Mouse (Mus musculus) neural tube, embryonic 11.5 days (tissue): Measurements from ENCODE around the gene Rab3a. TPM values are rescaled to one million over a fixed set of nuclear protein-coding genes. Genes with fewer than 3 reads are reported as not detected.

Experiments
- ATAC-seq: fragments of 200-750 bp; cut with Nextera tagmentation; 2 replicates; pipeline ENCODE4 v1.8.0; 2017; ENCODE audit warnings: moderate number of reproducible peaks, mild to moderate bottlenecking, moderate TSS enrichment, moderate library complexity; ENCODE audit not compliant: insufficient read depth, low FRiP score, low TSS enrichment
- DNase-seq: peaks from one replicate; pipeline ENCODE4 v3.0.0-alpha.2; 2015; ENCODE audit warnings: low spot score
- H3K27ac ChIP-seq: fragments of 300-500 bp; sonication (generic); 2 replicates; pipeline ENCODE4 v1.5.1; 2014; ENCODE audit warnings: low read depth, mild to moderate bottlenecking, low read length
- H3K27me3 ChIP-seq: fragments of 300-500 bp; sonication (generic); 2 replicates; pipeline ENCODE4 v1.6.1; 2014; ENCODE audit warnings: mild to moderate bottlenecking, low read length, mixed read lengths; ENCODE audit not compliant: control insufficient read depth, insufficient read depth
- H3K36me3 ChIP-seq: fragments of 300-500 bp; sonication (generic); 2 replicates; pipeline ENCODE4 v1.6.1; 2014; ENCODE audit warnings: mild to moderate bottlenecking, low read length, moderate library complexity, mixed read lengths; ENCODE audit not compliant: control insufficient read depth, insufficient read depth
- H3K4me1 ChIP-seq: fragments of 300-500 bp; sonication (generic); 2 replicates; pipeline ENCODE4 v1.6.1; 2014; ENCODE audit warnings: low read length, mixed read lengths; ENCODE audit not compliant: control insufficient read depth, insufficient read depth
- H3K4me2 ChIP-seq: fragments of 300-500 bp; sonication (generic); 2 replicates; pipeline ENCODE4 v1.6.1; 2014; ENCODE audit warnings: low read depth, mild to moderate bottlenecking, moderate library complexity
- H3K4me3 ChIP-seq: fragments of 300-500 bp; sonication (generic); 2 replicates; pipeline ENCODE4 v1.5.1; 2014; ENCODE audit warnings: low read depth, low read length
- H3K9ac ChIP-seq: fragments of 300-500 bp; sonication (generic); 2 replicates; pipeline ENCODE4 v1.6.1; 2014; ENCODE audit warnings: mild to moderate bottlenecking, low read length
- H3K9me3 ChIP-seq: fragments of 300-500 bp; sonication (generic); 2 replicates; pipeline ENCODE4 v1.6.1; 2016; ENCODE audit warnings: low read length; ENCODE audit not compliant: control insufficient read depth
- WGBS: fragments of 180-500 bp; shearing (Covaris S2); extraction: QIAGEN DNeasy Blood & Tissue Kit; methylation state at CpG from one replicate; pipeline ENCODE4 v1.1.7; 2014; 5-methylcytosine and 5-hydroxymethylcytosine counted together
- polyA plus RNA-seq: library from polyadenylated mRNA; unstranded; fragments of >200 nt; fragmentation: Nextera tagmentation; extraction: Ambion mirVana; gene quantifications from 2 replicates; pipeline ENCODE4 v1.2.1, GENCODE M21; 2014

Rab3a gene
- polyA plus RNA-seq, 1 experiment from 2014 or later: 111 TPM

- H3K9ac ChIP-seq: no peak within 1 kb of the TSS
- no peaks in the 10 kb centered on the region for H3K9me3 ChIP-seq
- no peak within 1 kb of the TSS for H3K4me2 ChIP-seq
- ATAC-seq: no peak
- H3K27me3 ChIP-seq: no peaks in the 10 kb centered on the region
- 1% methylated on average over 18 of the region's 19 CpGs for WGBS
- DNase-seq: peak; percentile 54
- H3K4me1 ChIP-seq: no peaks in the 10 kb centered on the region
- no peak within 1 kb of the TSS for H3K27ac ChIP-seq
- no peaks in the 10 kb centered on the region for H3K36me3 ChIP-seq
- H3K4me3 ChIP-seq: no peak within 1 kb of the TSS
These were observed 36.2 kb upstream of the Rab3a start, which contains the start of gene Gm3336 for GRCm38 (mm10) chr8:70718297-70718696. Gene Gm3336, plus strand, starts transcription at chr8:70718543.

DNA sequence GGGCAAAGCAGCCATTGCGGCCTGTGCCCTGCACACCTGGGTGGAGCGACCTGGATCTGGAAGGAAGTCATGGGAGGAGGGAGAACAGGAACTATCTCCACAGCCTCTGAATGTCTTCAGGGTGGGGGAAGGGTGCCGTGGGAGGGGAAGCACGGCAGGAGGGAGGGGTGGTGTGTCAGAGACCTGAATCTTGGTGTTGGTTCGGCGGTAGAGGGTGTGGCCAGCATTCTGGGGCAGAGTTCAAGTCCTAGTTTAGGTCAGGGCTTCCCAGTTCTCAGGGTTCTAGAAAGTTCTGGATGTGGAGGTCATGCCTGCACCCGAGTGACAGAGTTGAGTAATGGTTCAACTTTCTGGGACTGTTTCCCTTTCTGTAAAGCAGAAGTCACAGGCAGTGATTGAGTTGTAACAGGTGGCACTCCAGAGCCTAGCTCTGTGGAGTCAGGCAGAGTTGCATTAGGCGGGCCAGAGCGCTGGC lies 34.6 kb upstream of the Rab3a start:
- Histone ChIP-seq H3K4me2 (no peak overlapping the region), H3K4me3 (no peak overlapping the region), H3K9me3 (no peaks in the 10 kb centered on the region), H3K9ac (no peak overlapping the region), H3K27ac (no peak overlapping the region), H3K4me1 (no peaks in the 10 kb centered on the region), H3K36me3 (no peaks in the 10 kb centered on the region), H3K27me3 (no peaks in the 10 kb centered on the region)
- 67% methylated on average over 9 of the region's 9 CpGs for WGBS
- DNase-seq: no peak
- ATAC-seq: no peak

- peak; percentile 79 for DNase-seq
- Histone ChIP-seq H3K9ac (no peak overlapping the region), H3K4me3 (no peak overlapping the region), H3K4me1 (no peaks in the 10 kb centered on the region), H3K27me3 (no peaks in the 10 kb centered on the region), H3K9me3 (no peaks in the 10 kb centered on the region), H3K4me2 (no peak overlapping the region), H3K27ac (no peak overlapping the region), H3K36me3 (no peaks in the 10 kb centered on the region)
- 6% methylated on average over 3 of the region's 3 CpGs for WGBS
- ATAC-seq: 0 out of 2 replicates have a peak, but pooled peaks have one; percentile 42
These were observed 33.7 kb upstream of the Rab3a start for GRCm38 (mm10) chr8:70720739-70721138.

DNA sequence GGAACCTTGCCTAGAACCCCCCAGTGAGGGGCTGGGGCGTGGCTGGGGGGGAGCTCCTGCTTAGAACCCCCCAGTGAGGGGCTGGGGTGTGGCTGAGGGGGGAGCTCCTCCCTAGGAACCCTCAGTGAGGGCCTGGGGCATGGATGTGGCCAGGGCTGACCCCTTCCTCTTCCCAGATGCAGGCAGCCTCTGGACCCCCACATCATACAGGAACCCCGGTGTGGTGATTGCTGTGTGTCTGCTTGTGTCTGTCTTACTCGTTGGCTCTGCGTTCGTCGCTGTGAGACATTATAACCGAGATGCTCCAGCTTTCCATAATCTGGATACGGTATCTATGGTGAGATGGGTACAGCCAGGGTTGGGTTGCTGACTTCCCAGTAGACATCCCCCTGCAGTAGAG lies 32.9 kb upstream of the Rab3a start:
- H3K9ac ChIP-seq: no peak overlapping the region
- no peak for DNase-seq
- no peaks in the 10 kb centered on the region for H3K4me1 ChIP-seq
- no peak for ATAC-seq
- 0 out of 2 replicates have a peak, but pooled peaks cover under 1% of the 10 kb centered on the region for H3K27me3 ChIP-seq
- H3K4me3 ChIP-seq: no peak overlapping the region
- 82% methylated on average over 8 of the region's 8 CpGs for WGBS
- H3K4me2 ChIP-seq: no peak overlapping the region
- no peaks in the 10 kb centered on the region for H3K36me3 ChIP-seq
- no peaks in the 10 kb centered on the region for H3K9me3 ChIP-seq
- no peak overlapping the region for H3K27ac ChIP-seq

- H3K4me2 ChIP-seq: no peak within 1 kb of the TSS
- H3K4me3 ChIP-seq: no peak within 1 kb of the TSS
- no peak within 1 kb of the TSS for H3K9ac ChIP-seq
- H3K4me1 ChIP-seq: no peaks in the 10 kb centered on the region
- no peak for ATAC-seq
- H3K27me3 ChIP-seq: peaks cover 4% of the 10 kb centered on the region
- no peaks in the 10 kb centered on the region for H3K36me3 ChIP-seq
- no peak for DNase-seq
- H3K9me3 ChIP-seq: no peaks in the 10 kb centered on the region
- no peak within 1 kb of the TSS for H3K27ac ChIP-seq
- WGBS: 56% methylated on average over 7 of the region's 7 CpGs
These were observed 30.8 kb upstream of the Rab3a start, which contains the start of gene Pde4c for GRCm38 (mm10) chr8:70723486-70724210. Gene Pde4c, plus strand, starts transcription at chr8:70723720.

DNA sequence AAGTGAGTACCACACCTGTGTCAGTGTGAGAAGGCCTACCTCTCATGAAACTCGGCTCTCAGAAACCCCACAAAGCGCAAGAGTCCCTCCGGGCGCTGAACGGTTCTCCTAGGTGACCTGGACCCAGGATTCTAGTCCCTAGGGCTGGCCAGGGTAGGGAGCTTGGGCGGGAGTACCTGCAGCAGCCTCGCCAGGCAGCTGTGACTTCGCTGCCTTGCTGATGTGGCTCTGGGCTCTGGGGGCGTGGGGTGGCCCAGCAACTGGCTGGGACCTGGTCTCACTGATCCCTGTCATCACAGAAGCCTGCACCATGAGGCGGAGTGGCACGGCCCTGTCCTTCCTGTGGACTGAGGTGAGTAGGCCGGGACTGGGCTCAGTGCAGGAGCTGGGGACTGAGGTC lies 30.3 kb upstream of the Rab3a start:
- H3K36me3 ChIP-seq: no peaks in the 10 kb centered on the region
- 80% methylated on average over 12 of the region's 12 CpGs for WGBS

GRCm38 (mm10) chr8:70725792-70726447 lies 28.6 kb upstream of the Rab3a start:
- no peak overlapping the region for H3K4me3 ChIP-seq
- WGBS: 29% methylated on average over 14 of the region's 14 CpGs
- DNase-seq (no peak), ATAC-seq (no peak)
- no peak overlapping the region for H3K9ac ChIP-seq
- no peak overlapping the region for H3K4me2 ChIP-seq
- no peaks in the 10 kb centered on the region for H3K36me3 ChIP-seq
- no peaks in the 10 kb centered on the region for H3K4me1 ChIP-seq
- H3K27ac ChIP-seq: no peak overlapping the region
- no peaks in the 10 kb centered on the region for H3K9me3 ChIP-seq
- H3K27me3 ChIP-seq: peaks cover 24% of the 10 kb centered on the region

More for the DNA sequence above, 30.3 kb upstream of the Rab3a start:
- Histone ChIP-seq H3K4me1 (no peaks in the 10 kb centered on the region), H3K4me2 (no peak overlapping the region), H3K9ac (no peak overlapping the region), H3K4me3 (no peak overlapping the region), H3K27ac (no peak overlapping the region), H3K9me3 (no peaks in the 10 kb centered on the region), H3K27me3 (peaks cover 10% of the 10 kb centered on the region)
- no peak for ATAC-seq
- DNase-seq: no peak

- Histone ChIP-seq H3K27ac (no peak overlapping the region), H3K9me3 (no peaks in the 10 kb centered on the region), H3K4me2 (no peak overlapping the region), H3K27me3 (peaks cover 24% of the 10 kb centered on the region), H3K36me3 (no peaks in the 10 kb centered on the region), H3K4me3 (no peak overlapping the region), H3K9ac (no peak overlapping the region), H3K4me1 (no peaks in the 10 kb centered on the region)
- WGBS: 47% methylated on average over 11 of the region's 11 CpGs
- no peak for ATAC-seq
- no peak for DNase-seq
These were observed 27.8 kb upstream of the Rab3a start for GRCm38 (mm10) chr8:70726721-70727120.
